10 mouse cellular contexts compared by ENCODE assay signal in the genomic region with DNA sequence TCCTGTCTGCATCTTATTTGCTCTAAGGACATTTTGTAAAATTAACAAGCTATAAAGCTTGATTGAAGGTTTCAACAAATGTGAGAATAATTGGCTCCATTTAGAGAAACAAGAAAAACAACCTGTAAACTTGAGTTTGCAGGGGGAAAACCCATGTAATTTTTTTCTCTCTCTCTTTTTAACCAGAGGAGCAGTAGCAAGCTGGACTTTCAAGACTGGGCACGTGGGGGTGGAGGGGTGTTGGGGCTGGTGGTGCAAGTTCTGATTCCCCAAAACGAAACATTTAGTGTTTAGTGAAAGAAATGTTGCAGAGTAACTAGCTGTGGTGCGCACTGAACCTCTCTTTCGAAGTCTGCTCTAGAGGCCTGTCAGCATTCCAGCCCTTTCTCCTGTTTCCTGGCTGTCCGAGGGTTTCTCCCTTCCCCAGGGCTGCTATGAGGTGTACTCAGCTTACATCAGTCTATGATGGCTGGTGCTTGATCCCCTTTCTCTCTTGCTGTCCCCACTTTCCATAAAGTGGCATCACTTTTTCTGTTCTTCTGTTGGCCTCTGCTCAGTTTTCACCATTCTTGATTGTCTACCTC. TPM values are rescaled to one million over a fixed set of nuclear protein-coding genes. Genes with fewer than 3 reads are reported as not detected.
DNase-seq lines count a peak whose midpoint lies in the region; ATAC-seq and TF ChIP-seq lines count a peak whose summit lies in the region.
"Had no signal": no experiment of that assay in that cellular context is flagged by ENCODE, and none has a peak within 500 bp of the region (broad histone marks: within the 10 kb centered on the region; RNA-seq: fewer than 3 reads in every experiment).

No protein-coding gene starts in this region.

- TF ChIP-seq EP300 in stomach, postnatal 0 days (optimal IDR thresholded peaks at IDR 0.05) = no peak

- no peak overlapping the region for H3K4me2 ChIP-seq in midbrain, embryonic 16.5 days (ENCODE audit: low read length)
- no peak overlapping the region for H3K4me2 ChIP-seq in midbrain, embryonic 13.5 days (replicated peaks)
- H3K4me2 ChIP-seq in intestine, embryonic 16.5 days (ENCODE audit: low read depth, low read length) = no peak overlapping the region
- H3K4me2 ChIP-seq in stomach, postnatal 0 days (replicated peaks; ENCODE audit: low read depth) = no peak overlapping the region

- ATAC-seq in midbrain, embryonic 16.5 days = no peak
- no peak for ATAC-seq in midbrain, embryonic 13.5 days
- ATAC-seq in intestine, embryonic 16.5 days = no peak
- no peak for ATAC-seq in stomach, postnatal 0 days (ENCODE audit: low FRiP score, low TSS enrichment)

- TF ChIP-seq CTCF in stomach, postnatal 0 days (IDR thresholded peaks at IDR 0.05; ENCODE audit: low read depth) = no peak

- H3K9ac ChIP-seq in midbrain, embryonic 16.5 days (ENCODE audit: low read depth, low read length) = no peak overlapping the region
- no peak overlapping the region for H3K9ac ChIP-seq in midbrain, embryonic 13.5 days (replicated peaks)
- H3K9ac ChIP-seq in intestine, embryonic 16.5 days (ENCODE audit: low read depth, low read length) = no peak overlapping the region
- H3K9ac ChIP-seq in stomach, postnatal 0 days (ENCODE audit: low read length) = no peak overlapping the region

- intact Hi-C loops in heart, postnatal 36 days (cut with DNase I) = loop anchor here (2.0 kb wide), 2 partner anchors 14 to 30 kb away; no protein-coding TSS in a partner anchor
- intact Hi-C loops in left cerebral cortex, postnatal 36 days (cut with DNase I) = loop anchor here (10.0 kb wide), 1 partner anchor 150 kb away; no protein-coding TSS in a partner anchor

- DNase-seq in heart, adult 8-10 months (ENCODE audit: low spot score) = peak; percentile 22
- DNase-seq in heart, postnatal 36 days = no peak
- DNase-seq in stomach, postnatal 0 days (ENCODE audit: low spot score) = no peak
- no peak for DNase-seq in embryo, embryonic 10 days (ENCODE audit: low spot score)
- no peak for DNase-seq in left cerebral cortex, postnatal 36 days (ENCODE audit: low spot score in 2 of 2)

- no peaks in the 10 kb centered on the region; the same call in 1 of the 2 replicates for H3K36me3 ChIP-seq in midbrain, embryonic 16.5 days (ENCODE audit: control insufficient read depth, insufficient read depth, low read length)
- H3K36me3 ChIP-seq in midbrain, embryonic 13.5 days = peaks cover 13% of the 10 kb centered on the region; the same call in 1 of the 2 replicates
- H3K36me3 ChIP-seq in intestine, embryonic 16.5 days (ENCODE audit: control insufficient read depth, insufficient read depth, low read length) = no peaks in the 10 kb centered on the region
- H3K36me3 ChIP-seq in stomach, postnatal 0 days (ENCODE audit: control insufficient read depth, insufficient read depth, low read length) = no peaks in the 10 kb centered on the region

- WGBS in midbrain, embryonic 16.5 days = 83% methylated on average over 5 of the region's 5 CpGs
- 88% methylated on average over 5 of the region's 5 CpGs for WGBS in midbrain, embryonic 13.5 days
- 65% methylated on average over 5 of the region's 5 CpGs for WGBS in intestine, embryonic 16.5 days
- 59% methylated on average over 5 of the region's 5 CpGs for WGBS in stomach, postnatal 0 days

- no peaks in the 10 kb centered on the region for H3K27me3 ChIP-seq in midbrain, embryonic 16.5 days (ENCODE audit: control insufficient read depth, insufficient read depth, low read depth, low read length)
- no peaks in the 10 kb centered on the region for H3K27me3 ChIP-seq in midbrain, embryonic 13.5 days
- no peaks in the 10 kb centered on the region for H3K27me3 ChIP-seq in intestine, embryonic 16.5 days (replicated peaks; ENCODE audit: control insufficient read depth, insufficient read depth, low read length)
- H3K27me3 ChIP-seq in stomach, postnatal 0 days (ENCODE audit: control insufficient read depth, insufficient read depth, low read length) = no peaks in the 10 kb centered on the region

- H3K9me3 ChIP-seq in midbrain, embryonic 16.5 days (replicated peaks; ENCODE audit: control insufficient read depth, low read length, poor library complexity, severe bottlenecking) = no peaks in the 10 kb centered on the region
- H3K9me3 ChIP-seq in midbrain, embryonic 13.5 days = no peaks in the 10 kb centered on the region
- no peaks in the 10 kb centered on the region for H3K9me3 ChIP-seq in intestine, embryonic 16.5 days (ENCODE audit: control insufficient read depth, low read length)
- H3K9me3 ChIP-seq in stomach, postnatal 0 days (ENCODE audit: control insufficient read depth, low read length) = no peaks in the 10 kb centered on the region
- H3K9me3 ChIP-seq: midbrain, embryonic 10.5 days had no signal

- H3K4me1 ChIP-seq in midbrain, embryonic 16.5 days (ENCODE audit: control insufficient read depth, insufficient read depth, low read length) = peaks cover 10% of the 10 kb centered on the region
- H3K4me1 ChIP-seq in midbrain, embryonic 13.5 days (replicated peaks) = peaks cover 16% of the 10 kb centered on the region
- peaks cover 30% of the 10 kb centered on the region for H3K4me1 ChIP-seq in intestine, embryonic 16.5 days (ENCODE audit: control insufficient read depth, insufficient read depth, low read length)
- peaks cover 4% of the 10 kb centered on the region for H3K4me1 ChIP-seq in stomach, postnatal 0 days (replicated peaks; ENCODE audit: control insufficient read depth, insufficient read depth)

- H3K4me3 ChIP-seq in midbrain, embryonic 16.5 days (ENCODE audit: low read depth, low read length) = no peak overlapping the region
- H3K4me3 ChIP-seq in midbrain, embryonic 13.5 days (replicated peaks) = no peak overlapping the region
- no peak overlapping the region for H3K4me3 ChIP-seq in intestine, embryonic 16.5 days (ENCODE audit: low read length)
- no peak overlapping the region for H3K4me3 ChIP-seq in stomach, postnatal 0 days (ENCODE audit: low read depth, low read length)
- H3K4me3 ChIP-seq: midbrain, embryonic 10.5 days had no signal

- peak overlapping the region; percentile 8; the same call in 1 of the 2 replicates for H3K27ac ChIP-seq in midbrain, embryonic 16.5 days (ENCODE audit: low read length)
- H3K27ac ChIP-seq in midbrain, embryonic 13.5 days = no peak overlapping the region
- peak overlapping the region; percentile 67; the same call in 1 of the 2 replicates for H3K27ac ChIP-seq in intestine, embryonic 16.5 days (ENCODE audit: low read length)
- peak overlapping the region; percentile 53; the same call in 1 of the 2 replicates for H3K27ac ChIP-seq in stomach, postnatal 0 days (replicated peaks)
- H3K27ac ChIP-seq: midbrain, embryonic 10.5 days had no signal

RNA-seq across cellular contexts. Expression of a gene that starts 34.7 kb away (rescaled TPM):
- 10 to 100 TPM in 3 of 4 experiments, 1 to 10 TPM in 1; 7.6 to 19.4 (median 16.8) TPM for total RNA-seq in heart, adult 8-10 months (2022)
- total RNA-seq in heart, postnatal 36 days (2021) = 10 to 100 TPM; 14.8 to 22.8 TPM
- polyA plus RNA-seq in midbrain, embryonic 16.5 days (2015; fragmentation: Nextera tagmentation; extraction: Ambion mirVana) = 1.3 and 1.8 TPM in 2 replicates
- polyA plus RNA-seq in midbrain, embryonic 13.5 days (2015; fragmentation: Nextera tagmentation; extraction: Ambion mirVana) = 1.2 and 2.4 TPM in 2 replicates
- 7.1 and 8.6 TPM in 2 replicates for polyA plus RNA-seq in intestine, embryonic 16.5 days (2015; fragmentation: Nextera tagmentation; extraction: Ambion mirVana)
- polyA plus RNA-seq in stomach, postnatal 0 days (2015; fragmentation: Nextera tagmentation; extraction: Ambion mirVana) = 6.6 and 8.2 TPM in 2 replicates
- 1 to 10 TPM; 2.7 to 3.3 TPM for total RNA-seq in left cerebral cortex, postnatal 36 days (2021)
- total RNA-seq: hematopoietic stem cell, adult 5-6 weeks had no signal

RNA-seq across cellular contexts. Expression of a gene that starts 44.1 kb away (rescaled TPM):
- total RNA-seq in heart, adult 8-10 months (2022) = 1 to 10 TPM; 5.6 to 6.9 (median 5.9) TPM
- total RNA-seq in heart, postnatal 36 days (2021) = 1 to 10 TPM; 5.3 to 7.2 TPM
- 13.3 and 14.5 TPM in 2 replicates for polyA plus RNA-seq in midbrain, embryonic 16.5 days (2015; fragmentation: Nextera tagmentation; extraction: Ambion mirVana)
- polyA plus RNA-seq in midbrain, embryonic 13.5 days (2015; fragmentation: Nextera tagmentation; extraction: Ambion mirVana) = 19.8 and 22.4 TPM in 2 replicates
- 18.7 and 23.9 TPM in 2 replicates for polyA plus RNA-seq in intestine, embryonic 16.5 days (2015; fragmentation: Nextera tagmentation; extraction: Ambion mirVana)
- 19.3 and 20.2 TPM in 2 replicates for polyA plus RNA-seq in stomach, postnatal 0 days (2015; fragmentation: Nextera tagmentation; extraction: Ambion mirVana)
- total RNA-seq in left cerebral cortex, postnatal 36 days (2021) = 10 to 100 TPM; 11.0 to 13.3 TPM

RNA-seq across cellular contexts. Expression of a gene that starts 56.5 kb away (rescaled TPM):
- total RNA-seq in heart, adult 8-10 months (2022) = 10 to 100 TPM in 2 of 4 experiments, 1 to 10 TPM in 2; 8.1 to 11.2 (median 9.7) TPM
- 1 to 10 TPM; 9.0 to 9.7 TPM for total RNA-seq in heart, postnatal 36 days (2021)
- polyA plus RNA-seq in midbrain, embryonic 16.5 days (2015; fragmentation: Nextera tagmentation; extraction: Ambion mirVana) = 12.5 and 14.0 TPM in 2 replicates
- polyA plus RNA-seq in midbrain, embryonic 13.5 days (2015; fragmentation: Nextera tagmentation; extraction: Ambion mirVana) = 14.9 and 15.4 TPM in 2 replicates
- polyA plus RNA-seq in intestine, embryonic 16.5 days (2015; fragmentation: Nextera tagmentation; extraction: Ambion mirVana) = 20.3 and 22.7 TPM in 2 replicates
- 15.2 and 15.8 TPM in 2 replicates for polyA plus RNA-seq in stomach, postnatal 0 days (2015; fragmentation: Nextera tagmentation; extraction: Ambion mirVana)
- total RNA-seq in left cerebral cortex, postnatal 36 days (2021) = 10 to 100 TPM; 25.3 to 25.6 TPM

RNA-seq across cellular contexts. Expression of a gene that starts 59.0 kb away (rescaled TPM):
- total RNA-seq in heart, adult 8-10 months (2022) = 1 to 10 TPM; 5.2 to 7.9 (median 6.8) TPM
- total RNA-seq in heart, postnatal 36 days (2021) = 10 to 100 TPM in 1 of 2 experiments, 1 to 10 TPM in 1; 6.0 to 10.0 TPM
- polyA plus RNA-seq in midbrain, embryonic 16.5 days (2015; fragmentation: Nextera tagmentation; extraction: Ambion mirVana) = 17.8 and 19.7 TPM in 2 replicates
- 12.4 and 12.7 TPM in 2 replicates for polyA plus RNA-seq in midbrain, embryonic 13.5 days (2015; fragmentation: Nextera tagmentation; extraction: Ambion mirVana)
- polyA plus RNA-seq in intestine, embryonic 16.5 days (2015; fragmentation: Nextera tagmentation; extraction: Ambion mirVana) = 1.5 and 1.6 TPM in 2 replicates
- 2.1 and 2.9 TPM in 2 replicates for polyA plus RNA-seq in stomach, postnatal 0 days (2015; fragmentation: Nextera tagmentation; extraction: Ambion mirVana)
- 10 to 100 TPM; 83.5 to 88.3 TPM for total RNA-seq in left cerebral cortex, postnatal 36 days (2021)
